Mouse (Mus musculus): ENCODE measurements at regions not wholly inside any gene's neighbourhood (a gene's known extent, or its start where the extent isn't known, plus 50 kb on each side); places are given as distances from the start of the nearest gene placed in this dataset.

- TF ChIP-seq TAL1 (IDR thresholded peaks at IDR 0.05; ENCODE audit: low read length) (no peak), GATA1 (IDR thresholded peaks at IDR 0.05; ENCODE audit: low read length) (no peak)
These were observed 66.8 kb downstream of the Lrrc30 start for GRCm38 (mm10) chr17:67565746-67566145.

All from erythroblast, embryonic 14.5 days (primary cell).